Mouse (Mus musculus) v-Abl transformed pro-B cells (cell line): ENCODE results near the gene Ino80d.

Experiments
- in situ Hi-C, 2 experiments: fragments of 400-800 bp; cut with MboI; formaldehyde crosslinking; loops; one replicate each; pipeline ENCODE4 v1.15.1; 2025; ENCODE audit not compliant: unreplicated experiment in 2 of 2

The Ino80d gene

DNA sequence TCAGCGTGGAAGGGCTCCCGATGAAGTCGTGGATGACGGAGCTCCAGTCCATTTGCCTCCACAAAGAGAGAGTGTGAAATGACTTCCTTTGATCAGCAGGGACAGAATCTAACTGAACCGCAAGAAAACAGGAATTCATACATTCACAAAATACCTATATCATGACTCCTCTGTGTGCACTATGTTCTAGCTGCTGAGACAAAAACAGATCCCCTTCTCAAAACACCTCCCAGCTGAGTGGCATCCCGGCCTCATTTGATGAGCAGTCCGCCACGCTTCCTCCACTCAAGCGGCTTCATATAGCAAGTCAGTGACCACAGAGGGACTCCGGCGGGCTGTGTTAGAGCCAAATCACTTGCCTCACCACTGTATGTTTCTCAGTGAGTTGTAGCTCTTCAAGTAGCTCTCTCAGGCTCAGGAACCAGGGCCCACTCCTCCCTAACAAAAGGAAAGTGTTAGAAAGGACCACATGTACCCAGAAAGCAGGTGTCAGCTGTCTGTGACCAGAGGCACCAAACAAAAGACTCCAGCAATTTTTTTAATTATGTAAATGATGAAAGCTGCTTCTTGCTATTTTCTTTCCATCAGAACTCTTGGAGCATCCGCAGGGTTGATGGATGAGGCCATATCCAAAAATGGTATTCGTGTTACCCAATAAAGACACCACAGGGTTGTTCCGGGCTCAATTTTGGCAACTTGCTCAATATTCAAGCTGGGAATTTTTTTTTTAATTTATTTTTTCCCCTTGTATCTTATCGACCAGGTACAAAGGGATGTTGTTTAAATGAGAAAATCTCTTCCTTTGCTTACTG is 181.0 kb downstream of the Ino80d start:
- in situ Hi-C loops = no loop called here

DNA sequence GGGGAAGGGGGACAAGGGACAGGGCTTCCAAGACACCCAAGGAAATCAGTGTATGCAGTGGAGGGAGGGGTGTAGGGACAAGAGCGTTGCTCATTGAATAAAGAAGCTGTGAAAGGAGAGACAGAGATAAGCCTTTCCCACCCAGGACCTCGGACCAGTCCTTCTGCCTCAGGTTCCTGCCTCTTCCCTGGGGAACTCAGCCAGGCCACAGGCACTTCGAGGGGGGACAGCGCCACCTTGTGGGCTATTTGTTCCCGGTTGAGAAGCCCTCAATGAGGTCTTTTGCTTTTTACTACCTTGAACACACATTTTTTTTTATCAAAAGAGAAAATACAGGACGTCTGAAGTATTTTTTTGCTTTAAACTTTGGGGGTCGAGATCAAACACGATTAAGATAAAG is 185.0 kb downstream of the Ino80d start:
- in situ Hi-C loops = no loop called here

DNA sequence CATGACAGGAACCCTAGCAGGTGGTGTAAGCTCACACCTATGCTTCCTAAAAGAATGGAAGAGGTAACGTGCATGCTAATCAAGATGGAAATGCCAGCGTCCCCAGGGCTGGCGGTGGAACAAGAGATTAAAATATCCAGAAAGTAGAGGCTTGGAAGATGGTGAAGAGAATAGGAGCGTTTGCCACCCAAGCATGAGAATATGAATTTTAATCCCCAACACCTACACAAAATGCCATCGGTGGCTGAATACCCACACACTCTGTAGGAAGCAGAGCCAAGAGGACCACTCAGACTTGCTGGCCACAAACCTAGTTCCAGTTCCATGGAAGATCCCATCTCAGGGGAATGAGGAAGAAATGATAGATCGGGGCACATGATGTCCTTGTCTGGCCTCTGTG is 195.2 kb downstream of the Ino80d start:
- in situ Hi-C loops = no loop called here

DNA sequence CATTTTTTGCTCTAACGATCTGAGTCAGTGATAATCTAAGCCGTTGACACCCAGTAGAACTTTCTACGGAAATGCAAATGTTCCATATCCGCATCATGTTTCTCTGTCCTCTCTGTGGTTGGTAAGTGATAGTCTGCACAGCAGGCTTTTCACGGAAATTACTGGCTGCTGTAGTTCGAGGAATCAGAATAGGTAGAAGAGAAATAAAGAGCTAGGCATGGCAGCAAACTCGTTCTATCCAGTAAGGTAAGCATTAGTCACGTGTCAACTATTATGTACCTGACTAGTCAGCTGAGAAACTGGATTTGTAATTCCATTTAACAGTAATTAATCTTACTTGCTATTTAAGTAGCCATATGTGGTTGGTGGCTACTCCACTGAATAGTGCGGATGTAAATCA is 197.9 kb downstream of the Ino80d start:
- in situ Hi-C loops = no loop called here

DNA sequence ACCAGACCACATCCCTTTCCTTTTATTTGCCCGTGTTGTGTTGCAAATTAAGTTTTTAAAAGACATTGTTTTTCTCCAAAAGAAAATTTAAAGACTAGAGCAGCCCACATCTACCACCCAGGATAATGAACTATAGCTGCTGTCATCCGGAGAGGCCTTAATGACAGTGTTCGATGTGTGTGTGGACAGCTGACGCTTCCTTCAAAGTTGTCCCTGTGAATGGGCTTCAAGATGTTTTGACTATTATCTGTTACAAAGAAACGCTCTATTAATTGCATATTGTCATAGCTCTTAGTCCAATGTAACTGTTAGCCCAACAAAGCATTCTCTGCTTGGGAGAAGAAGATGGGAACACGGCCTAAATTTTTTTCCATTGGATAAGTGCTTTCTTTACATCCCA is 200.0 kb downstream of the Ino80d start:
- in situ Hi-C loops = no loop called here

DNA sequence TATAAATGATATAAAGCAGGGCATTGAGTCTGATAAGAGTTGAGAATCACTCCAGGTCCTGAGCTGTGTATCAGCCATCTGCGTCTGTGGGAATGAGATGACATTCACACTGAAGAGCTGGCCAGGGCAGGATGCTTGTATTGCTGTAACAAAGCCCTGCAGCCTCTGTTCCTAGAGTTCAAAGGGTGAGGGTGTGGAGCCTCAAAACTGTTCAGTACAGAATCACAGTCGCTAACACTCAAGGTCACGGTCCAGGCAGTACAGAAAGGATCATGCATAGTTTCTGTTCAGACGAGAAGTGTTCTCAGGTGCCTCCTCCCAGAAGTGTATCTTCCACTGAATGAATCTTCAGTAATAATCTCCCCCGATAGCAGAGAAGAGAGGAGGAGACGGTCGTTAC is 203.0 kb downstream of the Ino80d start:
- in situ Hi-C loops = no loop called here

DNA sequence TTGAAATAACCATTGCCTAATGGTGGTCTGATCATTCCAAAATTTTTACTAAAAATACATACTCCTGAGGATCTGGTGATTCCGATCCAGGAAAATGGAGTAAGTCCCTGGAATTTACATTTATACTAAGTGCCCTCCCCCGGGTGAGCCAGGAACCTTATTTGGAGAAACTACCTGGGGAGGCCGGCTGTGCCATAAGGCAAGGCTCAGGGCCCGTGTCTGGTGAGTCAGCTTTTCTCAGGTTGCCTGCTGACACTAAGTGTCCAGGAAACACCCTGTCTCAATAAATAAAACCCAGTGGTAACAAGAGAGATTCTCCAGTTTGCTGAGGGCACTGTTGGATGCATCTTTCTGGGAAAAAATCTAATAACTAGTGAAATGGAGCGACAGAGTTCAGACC is 205.3 kb downstream of the Ino80d start:
- in situ Hi-C loops = no loop called here

DNA sequence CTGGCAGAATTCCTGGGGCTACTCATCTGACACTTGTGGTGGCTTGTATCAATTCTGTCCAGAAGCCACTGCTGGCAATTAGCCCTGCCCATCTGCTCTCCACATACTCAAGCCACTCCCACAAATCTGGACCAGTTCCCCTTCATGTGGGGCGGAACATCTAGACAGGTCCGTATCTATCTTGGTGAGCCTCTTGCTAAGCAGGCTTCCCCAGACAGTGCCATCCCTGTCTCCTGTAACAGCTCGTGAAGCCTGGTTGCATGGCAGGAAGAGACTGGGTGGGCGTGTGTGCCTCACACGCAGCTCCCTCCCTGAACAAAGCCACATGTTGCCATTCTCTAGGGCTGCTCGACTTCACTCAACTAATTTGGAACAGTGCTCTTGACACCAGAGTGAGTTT is 206.0 kb downstream of the Ino80d start:
- in situ Hi-C loops = no loop called here
